Mouse (Mus musculus): ENCODE results near the gene Xpr1. TPM values are rescaled to one million over a fixed set of nuclear protein-coding genes. Genes with fewer than 3 reads are reported as not detected.

Xpr1 gene
- total and polyA plus RNA-seq, 3 experiments = 6.2 to 67.8 (median 12.2) TPM

DNA sequence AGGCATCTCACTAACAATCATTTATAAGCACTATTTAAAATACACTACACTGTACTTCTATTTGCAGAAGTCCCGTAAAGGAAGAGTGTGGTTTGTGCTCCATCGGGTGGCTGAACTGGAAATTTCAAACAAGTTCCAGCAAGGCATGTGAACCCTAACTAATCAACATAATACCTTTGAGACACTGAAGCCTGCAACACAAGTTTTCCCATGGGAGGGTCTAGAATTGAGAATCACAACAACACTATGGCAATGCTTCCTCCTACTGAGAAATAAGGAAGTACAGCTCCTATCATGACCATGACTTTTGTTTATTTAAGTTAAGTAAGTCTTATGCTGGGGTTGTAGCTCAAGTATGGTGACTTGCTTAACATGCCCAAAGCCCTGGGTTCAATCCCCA, 4.5 kb downstream of the Xpr1 start:
- H3K27me3 ChIP-seq (ENCODE audit: control insufficient read depth in 1 of 2, insufficient read depth in 2 of 2, low read length in 2 of 2) = no peaks in the 10 kb centered on the region
- no peak overlapping the region for H3K9ac ChIP-seq (ENCODE audit: control insufficient read depth, low read depth, low read length, poor library complexity, severe bottlenecking)
- peaks cover 19% of the 10 kb centered on the region for H3K79me2 ChIP-seq (ENCODE audit: control insufficient read depth, insufficient read depth, low read length, poor library complexity)
- peak; percentile 64 for DNase-seq (ENCODE audit: low read depth, low spot score)
- no peaks in the 10 kb centered on the region for H3K9me3 ChIP-seq (replicated peaks; ENCODE audit: insufficient read depth, low read length)
- H3K4me1 ChIP-seq (ENCODE audit: control insufficient read depth in 1 of 2, insufficient read depth in 2 of 2, low read length in 2 of 2) = peaks cover 6 to 20% of the 10 kb centered on the region in 2 experiments
- H3K4me3 ChIP-seq (ENCODE audit: control insufficient read depth in 1 of 2, insufficient read depth in 1 of 2, low read depth in 2 of 2, low read length in 2 of 2) = no peak overlapping the region
- TF ChIP-seq NRF1 (IDR thresholded peaks at IDR 0.05; ENCODE audit: insufficient read depth, low read depth, low read length, poor library complexity, severe bottlenecking) = no peak
- no peak for TF ChIP-seq GATA1 (IDR thresholded peaks at IDR 0.05; ENCODE audit: low read depth, low read length)
- TF ChIP-seq MYC (IDR thresholded peaks at IDR 0.05; ENCODE audit: low read depth, low read length) = no peak
- no peak for TF ChIP-seq MAFK (IDR thresholded peaks at IDR 0.05; ENCODE audit: borderline replicate concordance, low read depth, low read length)
- peak in 1 of 3 experiments; percentile 16; a peak in 1 of 6 replicates for TF ChIP-seq CTCF (IDR thresholded peaks at IDR 0.05 in 2 of 3, conservative IDR thresholded peaks at IDR 0.05 in 1 of 3; ENCODE audit: control insufficient read depth in 1 of 3, insufficient read depth in 1 of 3, low read depth in 2 of 3, low read length in 3 of 3, poor library complexity in 1 of 3, severe bottlenecking in 1 of 3)
- 0 out of 2 replicates have a peak, but pooled peaks have one; percentile 5 for TF ChIP-seq ZC3H11A (IDR thresholded peaks at IDR 0.05; ENCODE audit: low read depth, low read length)
- TF ChIP-seq SIN3A (IDR thresholded peaks at IDR 0.05; ENCODE audit: low read length) = no peak
- TF ChIP-seq POLR2AphosphoS2 (IDR thresholded peaks at IDR 0.05; ENCODE audit: low read length) = no peak
- TF ChIP-seq BHLHE40 (IDR thresholded peaks at IDR 0.05; ENCODE audit: borderline replicate concordance, low read depth, low read length) = no peak
- no peak for TF ChIP-seq ZKSCAN1 (IDR thresholded peaks at IDR 0.05; ENCODE audit: low read depth, low read length)
- TF ChIP-seq TAL1 (IDR thresholded peaks at IDR 0.05; ENCODE audit: low read length) = no peak
- no peak for TF ChIP-seq MAZ (IDR thresholded peaks at IDR 0.05; ENCODE audit: low read depth, low read length)
- TF ChIP-seq ZNF384 (IDR thresholded peaks at IDR 0.05; ENCODE audit: low read depth, low read length) = no peak
- no peak for TF ChIP-seq JUND (IDR thresholded peaks at IDR 0.05; ENCODE audit: low read depth, low read length)
- TF ChIP-seq ETS1 (IDR thresholded peaks at IDR 0.05; ENCODE audit: low read depth, low read length) = 0 out of 2 replicates have a peak, but pooled peaks have one; percentile 17
- peak; percentile 27 for TF ChIP-seq SMC3 (IDR thresholded peaks at IDR 0.05; ENCODE audit: low read depth, low read length)
- TF ChIP-seq ELF1 (IDR thresholded peaks at IDR 0.05; ENCODE audit: low read depth, low read length) = peak; percentile 61; the same call in 1 of the 2 replicates
- TF ChIP-seq POLR2AphosphoS5 (IDR thresholded peaks at IDR 0.05; ENCODE audit: borderline replicate concordance, low read depth, low read length) = no peak
- no peak for TF ChIP-seq POLR2A (IDR thresholded peaks at IDR 0.05; ENCODE audit: control insufficient read depth in 1 of 2, insufficient read depth in 1 of 2, low read depth in 1 of 2, low read length in 2 of 2, poor library complexity in 1 of 2)
- no peak for TF ChIP-seq MXI1 (IDR thresholded peaks at IDR 0.05; ENCODE audit: low read depth, low read length)
- peak; percentile 65; the same call in 1 of the 2 replicates for TF ChIP-seq RCOR1 (IDR thresholded peaks at IDR 0.05; ENCODE audit: low read depth, low read length)
- peak; percentile 30 for TF ChIP-seq RAD21 (IDR thresholded peaks at IDR 0.05; ENCODE audit: low read depth, low read length)
- no peak for TF ChIP-seq USF1 (IDR thresholded peaks at IDR 0.05; ENCODE audit: low read depth, low read length)
- no peak for TF ChIP-seq KAT2A (conservative IDR thresholded peaks at IDR 0.05; ENCODE audit: low read depth, low read length)
- no peak for TF ChIP-seq TBP (IDR thresholded peaks at IDR 0.05; ENCODE audit: low read depth, low read length)
- no peak for TF ChIP-seq MAX (IDR thresholded peaks at IDR 0.05; ENCODE audit: low read length)
- TF ChIP-seq MEF2A (IDR thresholded peaks at IDR 0.05; ENCODE audit: extremely low read depth, insufficient replicate concordance, low read depth, low read length, poor library complexity, severe bottlenecking) = no peak
- TF ChIP-seq EP300 (IDR thresholded peaks at IDR 0.05; ENCODE audit: low read depth in 1 of 2, low read length in 2 of 2) = peak; percentile 15 to 44; a peak in 2 of 4 replicates
- no peak for TF ChIP-seq MYB (IDR thresholded peaks at IDR 0.05; ENCODE audit: low read depth, low read length)
- H3K27ac ChIP-seq (ENCODE audit: control insufficient read depth, low read depth, low read length) = no peak overlapping the region
- H3K36me3 ChIP-seq (ENCODE audit: control insufficient read depth in 1 of 2, insufficient read depth in 2 of 2, low read length in 2 of 2) = peaks cover 0 to 35% of the 10 kb centered on the region in 2 experiments; a peak in 2 of 4 replicates
